Mouse (Mus musculus) heart, embryonic 13.5 days (tissue): Measurements from ENCODE around the gene Kcnmb4. TPM values are rescaled to one million over a fixed set of nuclear protein-coding genes. Genes with fewer than 3 reads are reported as not detected.
A peak's percentile ranks its signal among the peaks of the same experiment; 100 is the strongest.

Experiments
- ATAC-seq: fragments of 200-750 bp; cut with Nextera tagmentation; 2 replicates; pipeline ENCODE4 v1.8.0; 2017; ENCODE audit warnings: moderate TSS enrichment; ENCODE audit not compliant: insufficient number of reproducible peaks, low FRiP score, low TSS enrichment; ENCODE audit errors: extremely low read depth
- H3K27ac ChIP-seq: fragments of 300-500 bp; sonication (generic); replicated peaks from 2 replicates; pipeline ENCODE4 v1.5.1; 2015; ENCODE audit warnings: moderate library complexity, mild to moderate bottlenecking, inconsistent platforms
- H3K27me3 ChIP-seq: fragments of 300-500 bp; sonication (generic); replicated peaks from 2 replicates; pipeline ENCODE4 v1.6.1; 2015; ENCODE audit warnings: mild to moderate bottlenecking, inconsistent platforms
- H3K36me3 ChIP-seq: fragments of 300-500 bp; sonication (generic); 2 replicates; pipeline ENCODE4 v1.6.1; 2015; ENCODE audit warnings: mild to moderate bottlenecking, inconsistent platforms
- H3K4me1 ChIP-seq: fragments of 300-500 bp; sonication (generic); 2 replicates; pipeline ENCODE4 v1.6.1; 2015; ENCODE audit warnings: inconsistent platforms
- H3K4me2 ChIP-seq: fragments of 300-500 bp; sonication (generic); 2 replicates; pipeline ENCODE4 v1.6.1; 2015; ENCODE audit warnings: inconsistent platforms, mild to moderate bottlenecking, moderate library complexity
- H3K4me3 ChIP-seq: fragments of 300-500 bp; sonication (generic); 2 replicates; pipeline ENCODE4 v1.5.1; 2015; ENCODE audit warnings: moderate library complexity, mild to moderate bottlenecking, inconsistent platforms
- H3K9ac ChIP-seq: fragments of 300-500 bp; sonication (generic); 2 replicates; pipeline ENCODE4 v1.6.1; 2015; ENCODE audit warnings: inconsistent platforms, mild to moderate bottlenecking, moderate library complexity
- H3K9me3 ChIP-seq: fragments of 300-500 bp; sonication (generic); 2 replicates; pipeline ENCODE4 v1.6.1; 2016; ENCODE audit warnings: inconsistent platforms
- WGBS: fragments of 180-500 bp; shearing (Covaris S2); methylation state at CpG from one replicate; pipeline ENCODE4 v1.1.7; 2015; ENCODE audit warnings: mixed read lengths; 5-methylcytosine and 5-hydroxymethylcytosine counted together
- polyA plus RNA-seq: library from polyadenylated mRNA; unstranded; fragments of >200 nt; fragmentation: Nextera tagmentation; extraction: Ambion mirVana; gene quantifications from 2 replicates; pipeline ENCODE4 v1.2.1, GENCODE M21; 2015

Kcnmb4 gene
- polyA plus RNA-seq, 1 experiment from 2014 or later, result 3.9 TPM

DNA sequence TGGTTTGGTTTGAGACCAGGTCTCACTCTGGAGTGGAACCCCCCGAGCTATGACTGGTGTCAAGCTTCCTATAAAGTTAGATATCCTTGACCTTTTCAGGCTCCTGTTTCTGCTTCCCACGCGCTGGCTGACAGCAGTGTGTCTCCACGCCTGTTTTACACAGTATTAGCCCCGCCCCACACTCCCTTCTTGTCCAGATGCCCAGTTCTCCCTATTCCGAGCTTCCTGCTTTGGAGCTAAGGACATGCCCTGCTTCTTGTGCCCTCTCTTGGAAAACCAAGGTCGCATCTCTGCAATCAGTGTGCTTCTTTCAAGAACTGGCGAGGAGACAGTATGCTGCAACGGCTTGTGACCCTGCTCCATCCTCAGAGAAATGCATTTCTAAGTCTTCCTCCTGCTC is 23.1 kb downstream of the Kcnmb4 start:
- WGBS, result 53% methylated on average over 9 of the region's 9 CpGs

DNA sequence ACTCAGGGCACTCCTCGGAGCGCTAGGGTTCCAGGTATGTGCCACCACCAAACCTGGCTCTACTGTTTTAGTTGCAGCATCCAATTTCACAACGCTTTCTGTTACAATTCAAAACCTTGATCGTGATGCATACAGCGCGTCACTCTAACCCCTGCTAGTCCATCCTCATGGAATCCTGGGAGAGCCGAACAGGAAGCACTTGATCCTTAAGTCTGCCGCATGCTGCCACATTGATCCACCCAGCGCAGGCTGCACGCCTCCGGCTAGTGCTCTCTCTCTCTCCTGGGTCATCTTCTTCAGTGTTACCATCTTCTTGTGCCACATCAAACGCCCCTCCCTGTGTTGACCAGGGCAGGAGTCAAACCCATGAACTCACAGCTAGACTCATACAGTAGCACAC is 25.5 kb downstream of the Kcnmb4 start:
- Histone ChIP-seq H3K27me3 (no peaks in the 10 kb centered on the region), H3K9me3 (peaks cover 6% of the 10 kb centered on the region), H3K36me3 (0 out of 2 replicates have a peak, but pooled peaks cover 3% of the 10 kb centered on the region), H3K4me1 (no peaks in the 10 kb centered on the region), H3K27ac (no peak overlapping the region), H3K4me2 (no peak overlapping the region), H3K4me3 (no peak overlapping the region), H3K9ac (no peak overlapping the region)
- no peak for ATAC-seq
- WGBS, result 90% methylated on average over 12 of the region's 12 CpGs

More for the DNA sequence above, 23.1 kb downstream of the Kcnmb4 start:
- no peak for ATAC-seq
- Histone ChIP-seq H3K4me1 (no peaks in the 10 kb centered on the region), H3K9ac (no peak overlapping the region), H3K4me2 (no peak overlapping the region), H3K27ac (no peak overlapping the region), H3K4me3 (no peak overlapping the region), H3K36me3 (0 out of 2 replicates have a peak, but pooled peaks cover 3% of the 10 kb centered on the region), H3K27me3 (no peaks in the 10 kb centered on the region), H3K9me3 (peaks cover 7% of the 10 kb centered on the region)

DNA sequence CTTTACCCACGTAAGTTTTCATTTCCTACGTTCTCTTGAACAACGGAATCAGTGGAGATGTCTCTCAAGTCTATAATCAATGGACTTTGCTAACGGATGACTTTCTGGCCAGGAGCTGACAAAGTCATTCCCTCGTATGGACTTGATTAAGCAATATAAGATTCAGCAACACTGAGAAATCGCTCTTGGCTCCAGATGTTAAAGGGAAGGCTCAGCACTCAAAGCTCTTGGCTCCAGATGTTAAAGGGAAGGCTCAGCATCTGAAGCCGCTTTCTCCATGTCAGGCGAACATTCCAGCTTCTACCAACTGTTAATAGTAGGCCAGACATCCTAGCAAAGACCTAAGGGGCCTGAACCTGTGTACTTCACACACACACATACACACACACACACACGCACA is 26.5 kb downstream of the Kcnmb4 start:
- WGBS, result 88% methylated on average over 9 of the region's 9 CpGs
- no peak overlapping the region for H3K9ac ChIP-seq

DNA sequence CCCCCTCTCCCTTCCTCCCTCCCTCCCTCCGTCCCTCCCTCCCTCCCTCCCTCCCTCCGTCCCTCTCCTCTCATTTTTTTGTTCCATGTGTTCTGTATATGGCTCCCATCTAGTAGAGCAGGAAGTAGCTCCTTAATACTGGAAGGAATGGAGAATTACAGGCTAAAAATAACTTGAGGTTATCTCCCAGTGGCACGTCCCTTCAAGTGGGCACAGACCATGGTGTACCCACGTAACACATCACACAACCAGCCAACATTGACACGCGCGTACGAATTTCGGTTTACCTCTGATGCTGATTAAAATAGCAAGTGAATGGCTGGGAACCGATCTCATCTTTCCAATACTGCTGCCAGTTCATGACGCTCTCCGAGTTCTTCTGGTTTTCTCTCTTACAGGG is 27.6 kb downstream of the Kcnmb4 start:
- no peaks in the 10 kb centered on the region for H3K4me1 ChIP-seq
- no peaks in the 10 kb centered on the region for H3K27me3 ChIP-seq
- no peak overlapping the region for H3K9ac ChIP-seq
- H3K27ac ChIP-seq, result no peak overlapping the region
- H3K4me2 ChIP-seq, result no peak overlapping the region
- H3K9me3 ChIP-seq, result no peaks in the 10 kb centered on the region
- ATAC-seq, result no peak
- no peaks in the 10 kb centered on the region for H3K36me3 ChIP-seq
- 64% methylated on average over 10 of the region's 12 CpGs for WGBS
- H3K4me3 ChIP-seq, result no peak overlapping the region

More for the DNA sequence above, 26.5 kb downstream of the Kcnmb4 start:
- H3K4me3 ChIP-seq, result no peak overlapping the region
- H3K9me3 ChIP-seq, result no peaks in the 10 kb centered on the region
- H3K27me3 ChIP-seq, result no peaks in the 10 kb centered on the region
- no peaks in the 10 kb centered on the region for H3K36me3 ChIP-seq
- no peak for ATAC-seq
- no peak overlapping the region for H3K27ac ChIP-seq
- H3K4me2 ChIP-seq, result no peak overlapping the region
- H3K4me1 ChIP-seq, result no peaks in the 10 kb centered on the region

DNA sequence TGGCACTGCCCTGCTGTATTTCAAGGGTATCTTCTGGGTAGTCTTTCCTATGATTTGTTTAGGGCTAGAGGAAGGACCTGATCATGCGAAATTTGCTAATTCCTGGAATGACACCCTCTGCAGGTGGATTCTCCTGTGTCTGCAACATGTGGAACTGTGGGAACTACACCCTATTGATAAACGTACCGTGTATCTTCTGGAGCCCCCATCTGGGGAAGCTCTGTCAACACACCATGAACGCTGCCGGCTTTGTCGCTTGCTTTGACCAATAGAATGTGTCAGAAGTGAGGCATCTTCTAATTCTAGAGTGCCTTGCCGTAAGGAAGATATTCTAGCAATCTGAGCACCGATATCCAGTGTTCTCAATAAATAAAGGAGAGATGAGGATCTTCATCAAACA is 28.9 kb downstream of the Kcnmb4 start:
- Histone ChIP-seq H3K9ac (no peak overlapping the region), H3K9me3 (no peaks in the 10 kb centered on the region), H3K4me3 (no peak overlapping the region), H3K27me3 (no peaks in the 10 kb centered on the region), H3K27ac (no peak overlapping the region), H3K4me2 (no peak overlapping the region), H3K36me3 (no peaks in the 10 kb centered on the region), H3K4me1 (peaks cover 6% of the 10 kb centered on the region)
- 87% methylated on average over 8 of the region's 8 CpGs for WGBS
- ATAC-seq, result no peak

DNA sequence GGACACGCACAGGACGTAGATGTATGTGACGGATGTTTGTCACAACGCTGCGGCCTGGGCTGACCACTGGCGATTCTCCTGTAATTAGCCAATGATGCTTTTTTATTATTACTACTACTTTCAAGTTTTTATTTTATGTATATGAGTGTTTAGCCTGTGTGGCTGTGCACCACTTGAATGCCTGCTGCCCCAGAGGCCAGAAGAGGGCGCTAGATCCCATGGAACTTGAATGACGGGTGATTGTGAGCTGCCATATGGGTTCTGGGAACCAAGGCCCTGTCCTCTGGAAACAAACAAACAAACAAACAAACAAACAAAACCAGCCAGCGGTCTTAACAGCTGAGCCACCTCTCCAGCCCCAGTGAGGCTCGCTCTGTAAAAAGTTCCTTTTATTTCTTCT is 29.3 kb downstream of the Kcnmb4 start:
- Histone ChIP-seq H3K4me3 (no peak overlapping the region), H3K27me3 (no peaks in the 10 kb centered on the region), H3K9me3 (0 out of 2 replicates have a peak, but pooled peaks cover under 1% of the 10 kb centered on the region), H3K4me2 (no peak overlapping the region), H3K4me1 (peaks cover 6% of the 10 kb centered on the region), H3K36me3 (no peaks in the 10 kb centered on the region; the same call in 1 of the 2 replicates), H3K27ac (no peak overlapping the region), H3K9ac (no peak overlapping the region)
- ATAC-seq, result no peak
- 86% methylated on average over 10 of the region's 10 CpGs for WGBS

DNA sequence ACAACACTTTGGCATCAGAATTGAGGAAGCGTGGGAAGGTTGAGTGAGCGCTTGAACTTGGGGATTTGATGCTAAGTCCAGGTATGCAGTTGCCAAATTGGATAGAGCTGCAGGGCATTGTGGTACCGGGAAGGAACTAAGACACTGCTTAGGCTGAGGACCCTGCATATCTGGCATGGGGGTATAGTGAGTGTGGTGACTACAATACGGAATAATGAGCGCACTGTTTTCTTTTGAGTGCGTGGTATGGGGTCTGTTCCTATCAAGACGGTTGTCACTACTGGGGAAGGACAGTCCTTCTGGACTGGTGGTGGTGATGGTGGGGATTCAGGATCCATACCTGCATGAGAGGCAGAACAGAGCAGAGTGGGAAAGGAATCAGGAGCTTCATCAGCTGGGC is 32.7 kb downstream of the Kcnmb4 start:
- no peak overlapping the region for H3K4me3 ChIP-seq
- 88% methylated on average over 7 of the region's 7 CpGs for WGBS
- ATAC-seq, result no peak
- H3K27ac ChIP-seq, result no peak overlapping the region
- H3K27me3 ChIP-seq, result no peaks in the 10 kb centered on the region
- peaks cover 19% of the 10 kb centered on the region for H3K9me3 ChIP-seq
- H3K4me1 ChIP-seq, result peaks cover 6% of the 10 kb centered on the region
- peaks cover 10% of the 10 kb centered on the region; the same call in 1 of the 2 replicates for H3K36me3 ChIP-seq
- no peak overlapping the region for H3K4me2 ChIP-seq
- H3K9ac ChIP-seq, result no peak overlapping the region

DNA sequence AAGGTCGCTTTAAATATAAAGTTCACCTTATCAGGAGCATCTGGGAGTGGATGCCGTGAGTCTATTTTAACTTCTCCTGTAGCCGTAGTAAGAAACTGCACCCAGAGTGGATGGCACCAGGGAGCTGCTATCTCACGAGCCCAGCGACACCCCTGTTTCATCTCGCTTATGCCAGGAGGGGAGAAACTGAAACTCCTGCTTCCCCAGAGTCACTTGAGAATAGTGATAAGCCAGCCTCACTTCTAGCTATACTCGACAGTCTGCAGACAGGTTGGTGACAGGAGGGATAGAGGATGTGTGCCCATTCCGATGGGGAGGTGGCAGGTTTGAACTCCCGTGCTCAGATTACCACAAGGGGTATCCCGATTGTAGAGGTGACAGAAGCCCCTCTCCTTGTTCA is 33.6 kb downstream of the Kcnmb4 start:
- Histone ChIP-seq H3K4me3 (peak overlapping the region; percentile 18), H3K4me1 (peaks cover 6% of the 10 kb centered on the region), H3K9me3 (peaks cover 19% of the 10 kb centered on the region), H3K27ac (no peak overlapping the region), H3K9ac (no peak overlapping the region), H3K27me3 (no peaks in the 10 kb centered on the region), H3K36me3 (peaks cover 10% of the 10 kb centered on the region; the same call in 1 of the 2 replicates), H3K4me2 (peak overlapping the region; percentile 56)
- 0 out of 2 replicates have a peak, but pooled peaks have one; percentile 26 for ATAC-seq
- 31% methylated on average over 10 of the region's 10 CpGs for WGBS

DNA sequence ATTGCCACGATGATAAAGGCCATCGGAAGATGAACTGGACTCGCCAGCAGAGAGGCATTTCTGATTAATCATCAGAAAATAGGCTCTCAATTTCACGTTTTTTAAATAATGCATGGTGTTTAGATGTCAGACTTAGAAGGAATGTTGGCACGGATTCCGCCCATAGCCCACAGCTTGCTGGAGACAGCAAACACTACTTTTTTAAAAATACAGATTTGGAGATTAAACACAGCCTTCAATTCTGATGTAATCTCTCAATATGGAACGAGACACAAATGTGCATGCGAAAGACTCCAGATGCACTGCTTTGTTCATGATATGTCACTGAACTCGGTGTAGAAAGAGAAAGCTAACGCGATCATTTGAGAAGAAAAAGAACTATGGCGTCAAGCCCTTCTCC is 38.2 kb downstream of the Kcnmb4 start:
- peaks cover 19% of the 10 kb centered on the region for H3K9me3 ChIP-seq
- no peak overlapping the region for H3K27ac ChIP-seq
- no peak overlapping the region for H3K4me2 ChIP-seq
- H3K4me1 ChIP-seq, result peaks cover 6% of the 10 kb centered on the region
- no peaks in the 10 kb centered on the region for H3K27me3 ChIP-seq
- WGBS, result 85% methylated on average over 12 of the region's 12 CpGs
- H3K4me3 ChIP-seq, result no peak overlapping the region
- no peak for ATAC-seq
- H3K9ac ChIP-seq, result no peak overlapping the region
- peaks cover 10% of the 10 kb centered on the region; the same call in 1 of the 2 replicates for H3K36me3 ChIP-seq

DNA sequence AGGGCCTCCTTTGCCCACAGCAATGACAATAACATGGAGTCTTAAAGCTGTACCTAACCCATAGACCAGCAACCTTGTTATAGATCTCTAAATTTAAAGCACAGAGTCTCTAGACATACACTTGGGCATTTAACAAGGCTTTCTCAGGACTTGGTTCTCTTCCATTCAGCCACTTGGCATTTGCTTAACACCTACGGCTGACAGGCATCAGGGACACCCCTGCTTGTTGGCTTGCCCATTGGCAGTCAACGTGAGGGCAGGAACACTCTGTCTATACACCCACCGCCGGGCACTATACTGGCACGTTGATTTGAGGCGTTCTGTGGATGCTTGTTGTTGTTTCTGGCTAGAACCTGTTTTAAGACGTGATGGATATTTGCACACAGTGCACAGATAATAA is 41.3 kb downstream of the Kcnmb4 start:
- no peak overlapping the region for H3K4me2 ChIP-seq
- no peaks in the 10 kb centered on the region for H3K4me1 ChIP-seq
- H3K27ac ChIP-seq, result no peak overlapping the region
- no peak overlapping the region for H3K4me3 ChIP-seq
- no peak for ATAC-seq
- peaks cover 11% of the 10 kb centered on the region; the same call in 1 of the 2 replicates for H3K9me3 ChIP-seq
- H3K9ac ChIP-seq, result no peak overlapping the region
- WGBS, result 73% methylated on average over 7 of the region's 7 CpGs
- H3K27me3 ChIP-seq, result no peaks in the 10 kb centered on the region
- no peaks in the 10 kb centered on the region for H3K36me3 ChIP-seq

DNA sequence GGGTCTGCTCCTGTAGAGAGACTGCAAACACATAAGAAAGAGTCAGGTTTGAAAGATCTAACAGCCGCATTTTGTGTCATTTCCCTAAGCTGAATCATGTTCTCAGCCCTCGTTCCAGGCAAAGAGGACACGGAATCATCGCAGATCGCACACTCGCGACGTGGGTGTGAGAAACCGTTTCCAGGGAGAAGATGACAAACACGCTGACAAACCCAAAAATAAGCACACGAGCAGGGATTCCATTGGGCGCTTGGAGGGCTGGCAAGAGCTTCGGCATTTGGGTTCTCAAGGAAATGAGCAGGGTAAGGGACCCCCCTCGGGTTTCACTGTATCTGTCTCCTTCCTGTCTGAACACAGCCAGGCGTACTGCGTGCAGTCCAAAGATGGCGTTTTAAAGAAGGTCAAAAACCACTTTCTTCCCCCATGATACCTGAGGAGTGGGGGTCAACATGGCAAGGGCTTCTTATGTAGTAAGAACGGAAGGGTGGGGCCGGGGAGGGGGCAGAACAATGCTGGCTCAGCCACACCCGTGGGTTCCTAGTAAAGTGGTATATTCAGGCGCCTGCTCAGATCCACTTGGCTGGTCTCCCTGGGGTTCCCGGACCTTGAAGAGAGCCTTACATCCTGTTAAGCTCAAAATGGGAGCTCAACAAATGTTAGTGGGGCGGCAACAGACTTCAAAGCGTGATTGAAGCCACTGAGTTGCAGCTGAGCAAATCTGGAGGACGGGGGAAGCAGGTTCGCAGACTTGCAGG is 45.5 kb downstream of the Kcnmb4 start:
- Histone ChIP-seq H3K4me3 (no peak overlapping the region), H3K27ac (no peak overlapping the region)
- 88% methylated on average over 26 of the region's 26 CpGs for WGBS

DNA sequence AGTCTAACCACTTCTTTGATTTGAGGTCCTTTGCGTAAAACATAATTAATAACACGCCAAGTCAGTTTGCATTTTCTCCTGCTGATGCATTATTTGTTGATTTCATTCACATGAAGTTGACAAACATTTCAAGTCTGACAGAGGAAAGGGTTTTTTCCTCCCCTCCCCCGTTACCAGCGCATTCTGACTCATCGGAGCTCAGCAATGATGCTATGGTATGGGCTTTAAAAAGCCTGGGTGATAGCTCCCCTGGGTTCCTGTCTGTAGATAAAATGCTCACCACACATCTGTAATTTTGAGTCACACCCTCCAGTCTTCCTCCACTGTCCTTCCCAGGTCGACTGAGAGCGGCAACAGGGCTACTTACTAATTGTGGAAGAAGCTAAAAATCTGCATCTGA is 47.5 kb downstream of the Kcnmb4 start:
- no peaks in the 10 kb centered on the region for H3K27me3 ChIP-seq
- ATAC-seq, result no peak
- no peak overlapping the region for H3K4me3 ChIP-seq
- 61% methylated on average over 7 of the region's 7 CpGs for whole genome bisulfite sequencing
- peaks cover 16% of the 10 kb centered on the region for H3K9me3 ChIP-seq
- no peak overlapping the region for H3K9ac ChIP-seq
- H3K36me3 ChIP-seq, result peaks cover 3% of the 10 kb centered on the region; the same call in 1 of the 2 replicates
- H3K4me2 ChIP-seq, result no peak overlapping the region
- H3K27ac ChIP-seq, result no peak overlapping the region
- H3K4me1 ChIP-seq, result no peaks in the 10 kb centered on the region

More for the DNA sequence above, 45.5 kb downstream of the Kcnmb4 start:
- Histone ChIP-seq H3K27me3 (no peaks in the 10 kb centered on the region), H3K9ac (no peak overlapping the region), H3K9me3 (peaks cover 16% of the 10 kb centered on the region), H3K4me1 (no peaks in the 10 kb centered on the region), H3K4me2 (no peak overlapping the region), H3K36me3 (peaks cover 3% of the 10 kb centered on the region; the same call in 1 of the 2 replicates)
- no peak for ATAC-seq
